Mouse (Mus musculus) heart, embryonic 16.5 days (tissue): Measurements from ENCODE around the gene Hoga1. TPM values are rescaled to one million over a fixed set of nuclear protein-coding genes. Genes with fewer than 3 reads are reported as not detected.
"Not testable (repeated sequence)": the region's sequence is repeated elsewhere in the genome, so short reads cannot be mapped to it uniquely, and the experiment has no call there.

ENCODE experiments used
- ATAC-seq: fragments of 200-750 bp; cut with Nextera tagmentation; replicated peaks from 2 replicates; pipeline ENCODE4 v1.8.0; 2017; ENCODE audit warnings: moderate number of reproducible peaks; ENCODE audit not compliant: insufficient read depth, low FRiP score; ENCODE audit errors: extremely low read depth
- H3K27ac ChIP-seq: fragments of 300-500 bp; sonication (generic); 2 replicates; pipeline ENCODE4 v1.5.1; 2014; ENCODE audit warnings: mild to moderate bottlenecking, low read length, control low read depth, moderate library complexity
- H3K27me3 ChIP-seq: fragments of 300-500 bp; sonication (generic); 2 replicates; pipeline ENCODE4 v1.6.1; 2014; ENCODE audit warnings: low read length, mixed read lengths; ENCODE audit not compliant: control insufficient read depth, insufficient read depth
- H3K36me3 ChIP-seq: fragments of 300-500 bp; sonication (generic); 2 replicates; pipeline ENCODE4 v1.6.1; 2014; ENCODE audit not compliant: control insufficient read depth, insufficient read depth
- H3K4me1 ChIP-seq: fragments of 300-500 bp; sonication (generic); 2 replicates; pipeline ENCODE4 v1.6.1; 2014; ENCODE audit warnings: low read length, mixed read lengths; ENCODE audit not compliant: control insufficient read depth, insufficient read depth
- H3K4me2 ChIP-seq: fragments of 300-500 bp; sonication (generic); 2 replicates; pipeline ENCODE4 v1.6.1; 2014; ENCODE audit warnings: low read depth, mild to moderate bottlenecking, control low read depth, low read length
- H3K4me3 ChIP-seq: fragments of 300-500 bp; sonication (generic); 2 replicates; pipeline ENCODE4 v1.5.1; 2014; ENCODE audit warnings: mild to moderate bottlenecking, control low read depth, low read length
- H3K9ac ChIP-seq: fragments of 300-500 bp; sonication (generic); 2 replicates; pipeline ENCODE4 v1.6.1; 2014; ENCODE audit warnings: low read length, control low read depth
- H3K9me3 ChIP-seq: fragments of 300-500 bp; sonication (generic); replicated peaks from 2 replicates; pipeline ENCODE4 v1.6.1; 2016; ENCODE audit warnings: low read length; ENCODE audit not compliant: control insufficient read depth
- WGBS: fragments of 180-500 bp; shearing (Covaris S2); extraction: QIAGEN DNeasy Blood & Tissue Kit; methylation state at CpG from one replicate; pipeline ENCODE4 v1.1.7; 2014; 5-methylcytosine and 5-hydroxymethylcytosine counted together
- polyA plus RNA-seq: library from polyadenylated mRNA; unstranded; fragments of >200 nt; fragmentation: Nextera tagmentation; extraction: Ambion mirVana; gene quantifications from 2 replicates; pipeline ENCODE4 v1.2.1, GENCODE M21; 2015

Hoga1 gene
- polyA plus RNA-seq, 1 experiment from 2014 or later = 0.49 TPM

- no peaks in the 10 kb centered on the region for H3K9me3 ChIP-seq
- WGBS = 66% methylated on average over 7 of the region's 7 CpGs
- H3K4me3 ChIP-seq = no peak overlapping the region
- H3K36me3 ChIP-seq = no peaks in the 10 kb centered on the region
- no peak overlapping the region for H3K4me2 ChIP-seq
- H3K4me1 ChIP-seq = peaks cover 3% of the 10 kb centered on the region; the same call in 1 of the 2 replicates
- ATAC-seq = no peak
- H3K9ac ChIP-seq = no peak overlapping the region
- H3K27ac ChIP-seq = no peak overlapping the region
- H3K27me3 ChIP-seq = no peaks in the 10 kb centered on the region
These were observed 27.4 kb downstream of the Hoga1 start for GRCm38 (mm10) chr19:42072802-42073201.

DNA sequence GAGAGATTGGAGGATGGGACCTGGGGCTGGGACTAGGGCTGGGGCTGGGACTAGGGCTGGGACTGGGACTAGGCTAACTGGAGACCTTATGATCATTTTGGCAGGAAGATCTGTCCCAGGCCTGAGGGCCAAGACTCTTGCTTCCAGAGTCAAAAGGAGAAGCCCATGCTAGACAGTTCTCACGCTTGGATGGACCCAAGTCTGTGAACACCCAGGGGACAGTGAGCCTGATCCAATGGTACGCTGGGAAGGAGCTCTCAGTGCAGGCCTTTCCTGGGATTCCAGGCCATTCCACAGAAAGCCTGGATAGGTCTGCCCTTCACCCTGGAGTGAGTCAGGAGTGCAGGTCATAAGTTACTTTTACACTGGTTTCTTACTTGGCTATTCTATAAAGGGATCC is 29.6 kb downstream of the Hoga1 start:
- 80% methylated on average over 2 of the region's 2 CpGs for WGBS

DNA sequence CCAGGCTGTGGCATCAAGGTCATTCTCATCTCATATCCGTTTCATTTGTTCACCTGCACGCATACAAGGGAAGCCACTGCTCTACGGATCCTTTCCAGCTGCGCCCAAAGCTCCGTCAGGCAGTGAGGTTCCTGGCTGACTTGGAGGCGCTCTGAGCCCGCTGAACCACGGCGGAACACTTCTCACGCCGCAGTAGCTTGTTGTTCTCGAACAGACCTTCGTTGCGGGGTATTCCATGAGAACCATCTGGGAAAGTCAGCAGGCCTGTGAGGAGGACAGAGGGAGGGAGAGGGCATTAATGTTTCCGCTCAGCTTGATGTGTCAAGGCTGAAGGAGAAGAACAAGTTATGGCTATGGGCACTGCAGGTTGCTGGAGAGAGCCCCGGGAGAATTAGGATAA is 30.6 kb downstream of the Hoga1 start:
- no peak for ATAC-seq
- Histone ChIP-seq H3K4me2 (no peak overlapping the region), H3K27me3 (no peaks in the 10 kb centered on the region), H3K4me1 (no peaks in the 10 kb centered on the region), H3K9ac (no peak overlapping the region), H3K36me3 (no peaks in the 10 kb centered on the region), H3K9me3 (no peaks in the 10 kb centered on the region), H3K4me3 (no peak overlapping the region), H3K27ac (no peak overlapping the region)
- WGBS = 89% methylated on average over 16 of the region's 16 CpGs

More for the DNA sequence above, 29.6 kb downstream of the Hoga1 start:
- H3K9ac ChIP-seq = no peak overlapping the region
- H3K4me1 ChIP-seq = no peaks in the 10 kb centered on the region
- no peaks in the 10 kb centered on the region for H3K9me3 ChIP-seq
- H3K27ac ChIP-seq = no peak overlapping the region
- ATAC-seq = no peak
- H3K4me2 ChIP-seq = no peak overlapping the region
- H3K27me3 ChIP-seq = no peaks in the 10 kb centered on the region
- no peak overlapping the region for H3K4me3 ChIP-seq
- no peaks in the 10 kb centered on the region for H3K36me3 ChIP-seq

- ATAC-seq = no peak
- Histone ChIP-seq H3K9me3 (no peaks in the 10 kb centered on the region), H3K4me2 (no peak overlapping the region), H3K4me1 (no peaks in the 10 kb centered on the region), H3K27me3 (no peaks in the 10 kb centered on the region), H3K4me3 (no peak overlapping the region), H3K9ac (no peak overlapping the region), H3K27ac (no peak overlapping the region), H3K36me3 (no peaks in the 10 kb centered on the region)
- WGBS = 92% methylated on average over 8 of the region's 8 CpGs
These were observed 33.2 kb downstream of the Hoga1 start for GRCm38 (mm10) chr19:42078566-42078965.

GRCm38 (mm10) chr19:42079006-42079405 is 33.6 kb downstream of the Hoga1 start:
- no peak for ATAC-seq
- no peak overlapping the region for H3K4me2 ChIP-seq

DNA sequence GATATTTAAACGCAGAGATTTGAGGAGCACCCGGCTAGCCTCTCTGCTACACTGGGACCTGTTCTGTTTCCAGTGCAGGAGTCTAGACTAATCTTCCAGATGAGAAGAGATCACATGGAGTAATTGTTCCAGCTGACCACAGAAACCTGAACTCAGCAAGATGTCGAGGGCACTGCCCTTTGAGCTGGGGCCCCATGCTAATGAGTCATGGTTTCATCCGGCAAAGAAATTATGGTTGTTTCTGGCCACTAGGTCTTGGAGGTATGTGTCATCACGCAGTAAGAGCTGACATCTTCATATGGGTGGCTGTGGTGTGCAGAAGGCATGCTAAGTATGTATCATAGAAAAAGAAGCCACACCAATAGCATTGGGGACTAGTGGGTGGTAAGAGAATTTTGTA is 34.5 kb downstream of the Hoga1 start:
- H3K9me3 ChIP-seq = no peaks in the 10 kb centered on the region
- no peak overlapping the region for H3K4me3 ChIP-seq
- no peaks in the 10 kb centered on the region for H3K4me1 ChIP-seq
- H3K4me2 ChIP-seq = no peak overlapping the region
- 62% methylated on average over 5 of the region's 5 CpGs for whole genome bisulfite sequencing
- ATAC-seq = no peak
- H3K9ac ChIP-seq = no peak overlapping the region
- H3K36me3 ChIP-seq = no peaks in the 10 kb centered on the region
- H3K27me3 ChIP-seq = no peaks in the 10 kb centered on the region
- no peak overlapping the region for H3K27ac ChIP-seq

More at GRCm38 (mm10) chr19:42079006-42079405, 33.6 kb downstream of the Hoga1 start:
- WGBS = 91% methylated on average over 12 of the region's 12 CpGs
- no peak overlapping the region for H3K9ac ChIP-seq
- no peaks in the 10 kb centered on the region for H3K9me3 ChIP-seq
- no peaks in the 10 kb centered on the region for H3K27me3 ChIP-seq
- no peaks in the 10 kb centered on the region for H3K4me1 ChIP-seq
- no peak overlapping the region for H3K27ac ChIP-seq
- H3K4me3 ChIP-seq = no peak overlapping the region
- H3K36me3 ChIP-seq = no peaks in the 10 kb centered on the region

DNA sequence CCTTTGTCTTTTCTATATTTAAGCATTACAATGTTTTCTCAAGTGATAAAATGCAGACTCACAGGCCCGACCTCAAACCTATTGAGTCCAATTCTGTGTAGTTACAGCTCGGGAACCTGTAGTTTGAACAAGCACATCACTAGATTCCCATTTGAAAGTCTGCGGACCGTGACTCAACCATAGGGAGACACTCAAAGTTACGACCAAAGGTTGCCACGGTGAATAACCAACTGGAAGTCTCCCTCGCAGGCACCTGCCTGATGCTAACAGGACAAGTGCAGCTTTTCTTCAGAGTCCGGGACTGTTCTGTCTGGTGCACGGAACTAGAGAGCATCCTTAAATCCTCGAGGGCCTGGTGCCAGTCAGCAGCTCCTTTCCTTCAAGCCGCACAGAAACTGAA is 35.1 kb downstream of the Hoga1 start:
- Histone ChIP-seq H3K9ac (no peak overlapping the region), H3K27me3 (no peaks in the 10 kb centered on the region), H3K4me1 (peaks cover under 1% of the 10 kb centered on the region; the same call in 1 of the 2 replicates), H3K4me2 (no peak overlapping the region), H3K27ac (no peak overlapping the region), H3K9me3 (no peaks in the 10 kb centered on the region), H3K4me3 (no peak overlapping the region), H3K36me3 (no peaks in the 10 kb centered on the region)
- no peak for ATAC-seq
- 77% methylated on average over 11 of the region's 11 CpGs for WGBS

DNA sequence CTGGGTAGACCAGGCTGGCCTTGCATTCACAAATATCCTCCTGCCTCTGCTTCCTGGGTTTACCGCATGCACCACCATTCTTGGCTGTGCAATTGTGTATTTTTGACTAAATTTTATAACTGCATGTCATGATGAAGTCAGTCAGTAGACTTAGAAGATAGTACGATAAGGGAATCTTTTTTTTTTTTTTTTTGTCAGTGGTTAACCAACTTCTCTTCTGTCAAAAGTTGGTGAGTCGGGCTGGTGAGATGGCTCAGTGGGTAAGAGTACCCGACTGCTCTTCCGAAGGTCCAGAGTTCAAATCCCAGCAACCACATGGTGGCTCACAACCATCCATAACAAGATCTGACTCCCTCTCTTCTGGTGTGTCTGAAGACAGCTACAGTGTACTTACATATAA is 36.2 kb downstream of the Hoga1 start:
- not testable (repeated sequence) for H3K4me2 ChIP-seq, H3K4me1 ChIP-seq, H3K9me3 ChIP-seq, H3K36me3 ChIP-seq, H3K27me3 ChIP-seq, H3K9ac ChIP-seq, H3K27ac ChIP-seq, H3K4me3 ChIP-seq, ATAC-seq
- 87% methylated on average over 5 of the region's 5 CpGs for WGBS

DNA sequence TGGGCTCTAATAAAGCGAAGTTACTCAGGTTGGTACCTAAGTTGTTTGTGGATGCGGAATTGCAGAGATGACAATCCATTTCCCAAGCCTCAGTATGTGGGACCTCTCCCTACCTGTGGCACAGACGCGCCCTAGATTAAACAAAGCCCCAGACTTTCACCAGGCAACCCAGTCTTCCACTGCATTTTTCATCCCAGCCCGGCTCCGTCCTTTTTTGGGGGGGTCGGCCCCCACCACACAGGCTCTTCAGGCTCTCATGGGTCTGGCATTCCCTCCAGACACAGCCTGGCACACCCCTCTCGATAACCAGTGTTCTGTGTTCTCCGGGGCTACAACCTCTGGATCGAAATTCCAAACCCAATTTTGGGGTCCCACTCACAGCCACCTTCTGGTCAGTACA is 40.3 kb downstream of the Hoga1 start:
- Histone ChIP-seq H3K4me3 (peak overlapping the region; percentile 74), H3K27me3 (no peaks in the 10 kb centered on the region), H3K27ac (no peak overlapping the region), H3K4me2 (peak overlapping the region; percentile 93), H3K9me3 (no peaks in the 10 kb centered on the region), H3K4me1 (peaks cover 15% of the 10 kb centered on the region), H3K9ac (peak overlapping the region; percentile 72), H3K36me3 (no peaks in the 10 kb centered on the region)
- 12% methylated on average over 10 of the region's 10 CpGs for WGBS
- ATAC-seq = no peak
